Mouse (Mus musculus) ES-Bruce4 (cell line): ENCODE measurements around the gene Depdc7.

Source experiments
- CTCF ChIP-seq: IDR thresholded peaks from one replicate; pipeline ENCODE4 v1.8.1; 2011; ENCODE audit warnings: low read depth, low read length
- POLR2A ChIP-seq: IDR thresholded peaks from one replicate; pipeline ENCODE4 v1.8.1; 2011; ENCODE audit warnings: low read length; ENCODE audit not compliant: insufficient read depth

DNA sequence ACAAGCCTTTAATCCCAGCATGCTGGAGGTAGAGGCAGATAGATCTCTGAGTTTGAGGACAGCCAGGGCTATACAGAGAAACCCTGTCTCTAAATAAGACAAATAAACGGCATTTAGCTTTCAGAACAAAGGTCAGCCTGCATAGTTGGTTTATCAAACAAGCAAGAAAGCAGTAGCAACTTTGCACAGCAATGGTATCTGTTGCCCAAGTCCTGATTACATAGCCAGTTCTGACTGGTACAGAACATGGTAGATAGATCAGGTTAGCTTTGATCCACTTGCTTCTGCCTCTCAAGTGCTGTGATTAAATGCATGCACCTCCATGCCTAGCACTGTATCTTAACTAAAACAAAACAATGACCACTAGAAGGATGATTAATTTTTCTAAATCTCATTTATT is 26.0 kb upstream of the Depdc7 start:
- no peak for TF ChIP-seq CTCF
- TF ChIP-seq POLR2A = no peak
